In the genomic region with DNA sequence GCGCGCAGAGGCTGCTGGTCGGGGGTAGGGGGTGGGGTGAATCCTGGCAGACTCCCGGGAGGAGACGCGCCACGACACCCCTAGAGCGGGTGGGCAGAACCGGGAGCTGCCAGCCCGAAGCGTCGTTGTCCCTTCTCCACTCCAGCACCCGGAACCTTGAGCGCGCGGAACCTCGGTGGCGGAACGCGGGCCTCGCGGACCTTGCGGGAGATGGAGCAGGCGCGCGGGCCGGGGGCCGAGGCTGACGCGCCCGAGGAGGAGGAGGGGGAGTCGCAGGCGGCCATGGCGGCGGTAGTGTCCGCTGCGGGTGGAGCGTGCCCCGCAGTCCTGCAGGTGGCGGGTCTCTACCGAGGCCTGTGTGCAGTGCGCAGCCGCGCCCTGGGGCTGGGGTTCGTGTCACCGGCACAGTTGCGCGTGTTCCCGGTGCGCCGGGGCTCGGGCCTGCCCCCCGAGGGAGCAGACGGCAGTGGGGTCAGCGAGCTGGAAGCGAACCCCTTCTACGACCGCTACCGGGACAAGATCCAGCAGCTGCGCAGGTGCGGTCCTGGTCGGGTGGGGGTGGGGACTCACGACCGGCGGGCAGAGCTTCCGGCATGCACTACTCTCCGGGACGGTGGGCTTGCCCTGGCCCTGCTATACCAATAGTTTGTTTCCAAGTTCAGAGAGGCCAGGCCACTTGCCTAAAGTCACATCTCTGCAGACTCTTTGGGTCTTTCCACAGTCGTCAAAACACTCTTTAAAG, we compare ENCODE assay signal across 8 mouse cellular contexts. TPM values are rescaled to one million over a fixed set of nuclear protein-coding genes. Genes with fewer than 3 reads are reported as not detected.
DNase-seq lines count a peak whose midpoint lies in the region; ATAC-seq and TF ChIP-seq lines count a peak whose summit lies in the region.

Atpaf1 (plus strand) TSS at position 44 of the 742 bp plus-strand sequence.

- WGBS in embryonic facial prominence, embryonic 13.5 days: under 1% methylated on average over 68 of the region's 69 CpGs
- WGBS in heart, adult 2 months: under 1% methylated on average over 68 of the region's 69 CpGs
- WGBS in limb, embryonic 13.5 days: under 1% methylated on average over 52 of the region's 69 CpGs
- WGBS in midbrain, embryonic 15.5 days: under 1% methylated on average over 69 of the region's 69 CpGs
- WGBS in spleen, adult 2 months: under 1% methylated on average over 58 of the region's 69 CpGs

- H3K4me1 ChIP-seq in embryonic facial prominence, embryonic 13.5 days: peaks cover 11% of the 10 kb centered on the region
- peaks cover 7% of the 10 kb centered on the region for H3K4me1 ChIP-seq in heart, adult 2 months (ENCODE audit: control insufficient read depth, insufficient read depth, low read length)
- H3K4me1 ChIP-seq in limb, embryonic 13.5 days: peaks cover 15% of the 10 kb centered on the region
- peaks cover 19% of the 10 kb centered on the region for H3K4me1 ChIP-seq in midbrain, embryonic 15.5 days
- H3K4me1 ChIP-seq in spleen, adult 2 months (ENCODE audit: control insufficient read depth, insufficient read depth, insufficient read length): peaks cover 3% of the 10 kb centered on the region; the same call in 1 of the 2 replicates

- peak within 1 kb of the TSS; percentile 76 for H3K4me3 ChIP-seq in embryonic facial prominence, embryonic 13.5 days
- peak within 1 kb of the TSS; percentile 78 for H3K4me3 ChIP-seq in heart, adult 2 months
- peak within 1 kb of the TSS; percentile 77 for H3K4me3 ChIP-seq in limb, embryonic 13.5 days
- H3K4me3 ChIP-seq in midbrain, embryonic 15.5 days: peak within 1 kb of the TSS; percentile 89
- peak within 1 kb of the TSS; percentile 84 for H3K4me3 ChIP-seq in spleen, adult 2 months (ENCODE audit: extremely low read depth, insufficient read depth, insufficient read length)

- peak within 1 kb of the TSS; percentile 87 for H3K9ac ChIP-seq in embryonic facial prominence, embryonic 13.5 days
- peak within 1 kb of the TSS; percentile 93 for H3K9ac ChIP-seq in heart, adult 2 months (ENCODE audit: low read depth, low read length)
- H3K9ac ChIP-seq in limb, embryonic 13.5 days: peak within 1 kb of the TSS; percentile 85
- H3K9ac ChIP-seq in midbrain, embryonic 15.5 days: peak within 1 kb of the TSS; percentile 86

- peaks cover 15% of the 10 kb centered on the region for H3K36me3 ChIP-seq in embryonic facial prominence, embryonic 13.5 days
- no peaks in the 10 kb centered on the region for H3K36me3 ChIP-seq in heart, adult 2 months (ENCODE audit: control insufficient read depth, insufficient read depth, low read length)
- H3K36me3 ChIP-seq in limb, embryonic 13.5 days: peaks cover 12% of the 10 kb centered on the region
- H3K36me3 ChIP-seq in midbrain, embryonic 15.5 days (replicated peaks): peaks cover 5% of the 10 kb centered on the region; the same call in 1 of the 2 replicates
- peaks cover 3% of the 10 kb centered on the region; the same call in 1 of the 2 replicates for H3K36me3 ChIP-seq in spleen, adult 2 months (ENCODE audit: control insufficient read depth, insufficient read depth, low read length)

- peak; percentile 56 for TF ChIP-seq CTCF in heart, adult 2 months (IDR thresholded peaks at IDR 0.05)
- TF ChIP-seq CTCF in spleen, adult 2 months (IDR thresholded peaks at IDR 0.05; ENCODE audit: extremely low read depth, insufficient read depth, insufficient read length, insufficient replicate concordance): no peak

- H3K4me2 ChIP-seq in embryonic facial prominence, embryonic 13.5 days: peak within 1 kb of the TSS; percentile 77
- H3K4me2 ChIP-seq in limb, embryonic 13.5 days (replicated peaks): peak within 1 kb of the TSS; percentile 80
- H3K4me2 ChIP-seq in midbrain, embryonic 15.5 days: peak within 1 kb of the TSS; percentile 73

- no peaks in the 10 kb centered on the region for H3K27me3 ChIP-seq in embryonic facial prominence, embryonic 13.5 days
- no peaks in the 10 kb centered on the region for H3K27me3 ChIP-seq in heart, adult 2 months (ENCODE audit: control insufficient read depth, insufficient read depth, low read length)
- no peaks in the 10 kb centered on the region for H3K27me3 ChIP-seq in limb, embryonic 13.5 days
- H3K27me3 ChIP-seq in midbrain, embryonic 15.5 days (replicated peaks): no peaks in the 10 kb centered on the region
- H3K27me3 ChIP-seq in spleen, adult 2 months (ENCODE audit: control insufficient read depth, insufficient read depth, low read length): no peaks in the 10 kb centered on the region

- H3K27ac ChIP-seq in embryonic facial prominence, embryonic 13.5 days: peak within 1 kb of the TSS; percentile 57; the same call in 1 of the 2 replicates
- peak within 1 kb of the TSS; percentile 92 for H3K27ac ChIP-seq in heart, adult 2 months
- peak within 1 kb of the TSS; percentile 44; the same call in 1 of the 2 replicates for H3K27ac ChIP-seq in limb, embryonic 13.5 days
- H3K27ac ChIP-seq in midbrain, embryonic 15.5 days: peak within 1 kb of the TSS; percentile 72
- peak within 1 kb of the TSS; percentile 61 for H3K27ac ChIP-seq in spleen, adult 2 months (ENCODE audit: insufficient read depth, low read length)

- peak; percentile 52; the same call in 1 of the 2 replicates for TF ChIP-seq POLR2A in heart, adult 2 months (IDR thresholded peaks at IDR 0.05; ENCODE audit: insufficient read depth, low read depth, low read length)
- no peak; the same call in 1 of the 2 replicates for TF ChIP-seq POLR2A in spleen, adult 2 months (IDR thresholded peaks at IDR 0.05; ENCODE audit: low read depth, low read length)

- TF ChIP-seq EP300 in heart, adult 2 months (IDR thresholded peaks at IDR 0.05; ENCODE audit: insufficient read depth, low read depth, low read length): no peak

- DNase-seq in 416B (ENCODE audit: low read depth): peak; percentile 66
- peak; percentile 58 to 66 for DNase-seq in adrenal gland, postnatal 4 days (ENCODE audit: low spot score in 2 of 2)
- DNase-seq in heart, adult 2 months: peak; percentile 83 to 86
- DNase-seq in kidney, adult 8-10 months: peak; percentile 47 to 57
- peak; percentile 40 to 55 for DNase-seq in spleen, adult 2 months (ENCODE audit: low read depth in 1 of 2, low spot score in 2 of 2)

- H3K9me3 ChIP-seq in embryonic facial prominence, embryonic 13.5 days: no peaks in the 10 kb centered on the region
- H3K9me3 ChIP-seq in limb, embryonic 13.5 days: no peaks in the 10 kb centered on the region
- H3K9me3 ChIP-seq in midbrain, embryonic 15.5 days: no peaks in the 10 kb centered on the region

- H3K79me2 ChIP-seq in heart, adult 2 months (replicated peaks; ENCODE audit: control insufficient read depth, insufficient read depth, low read length): no peaks in the 10 kb centered on the region

- intact Hi-C loops in heart, adult 2 months (cut with DNase I): loop anchor here (2.0 kb wide), 1 partner anchor 42 kb away; no protein-coding TSS in a partner anchor

- ATAC-seq in embryonic facial prominence, embryonic 13.5 days (ENCODE audit: insufficient number of reproducible peaks, insufficient read depth, low FRiP score, low TSS enrichment, low read depth): peak; percentile 86
- ATAC-seq in limb, embryonic 13.5 days (ENCODE audit: low FRiP score, low read depth): peak; percentile 87
- ATAC-seq in midbrain, embryonic 15.5 days (replicated peaks): peak; percentile 95

RNA-seq across cellular contexts. Expression of gene Atpaf1, which starts in this region (rescaled TPM):
- 10 to 100 TPM; 63.0 to 68.3 TPM for total RNA-seq in adrenal gland, postnatal 4 days (2021)
- polyA plus RNA-seq in embryonic facial prominence, embryonic 13.5 days (2015; fragmentation: Nextera tagmentation; extraction: Ambion mirVana): 56.7 and 60.5 TPM in 2 replicates
- total RNA-seq in heart, adult 2 months (2021): 10 to 100 TPM; 83.1 to 98.1 TPM
- polyA plus RNA-seq in heart, adult 2 months (2012; rRNA removed): 58.4 and 80.4 TPM in 2 replicates
- polyA plus RNA-seq in limb, embryonic 13.5 days (2015; fragmentation: Nextera tagmentation; extraction: Ambion mirVana): 60.5 and 60.8 TPM in 2 replicates
- 35.2 and 42.8 TPM in 2 replicates for polyA plus RNA-seq in midbrain, embryonic 15.5 days (2015; fragmentation: Nextera tagmentation; extraction: Ambion mirVana)
- polyA plus RNA-seq in spleen, adult 2 months (2012; rRNA removed): 20.2 and 35.6 TPM in 2 replicates

Comparison
In these comparisons a context has a peak if more than half of its experiments do, and no peak if none do; other contexts are left out.
1. Peak in every context shown above with its lines: DNase-seq, ATAC-seq, H3K4me3 ChIP-seq and H3K27ac ChIP-seq.